Mouse (Mus musculus): ENCODE measurements around the gene Ppp4r1.

DNA sequence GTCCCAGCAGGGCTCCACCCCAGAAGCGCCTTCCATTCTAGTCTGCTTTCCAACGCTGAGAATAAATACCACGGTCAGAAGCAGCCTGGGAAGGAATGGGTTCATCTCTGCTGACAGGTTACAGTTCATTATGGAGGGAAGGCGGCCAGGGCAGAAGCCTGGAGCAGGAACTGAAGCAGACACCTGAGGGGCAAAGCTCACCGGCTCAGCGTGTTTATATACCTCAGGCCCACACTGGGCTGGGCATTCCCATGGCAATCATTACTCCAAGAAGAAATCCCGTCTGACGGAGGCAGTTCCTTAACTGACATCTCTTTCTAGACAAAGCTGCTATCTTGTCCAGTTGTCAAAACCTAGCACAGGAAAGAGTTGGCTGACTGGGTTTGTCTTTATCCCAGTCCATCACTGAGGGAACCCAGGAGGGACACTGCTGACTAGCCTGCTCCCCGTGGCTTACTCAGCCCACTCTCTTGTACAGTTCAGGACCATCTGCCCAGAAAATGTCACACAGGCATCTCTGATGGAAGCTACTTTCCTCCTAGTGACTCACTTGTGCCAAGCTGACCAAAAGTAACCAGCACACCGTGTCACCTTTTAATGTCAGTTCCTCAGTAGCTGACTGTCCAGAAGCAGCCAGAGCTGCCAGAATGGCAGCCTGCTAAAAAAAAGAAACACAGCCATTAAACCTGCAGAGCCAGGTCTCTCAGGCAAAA, 60.5 kb downstream of the Ppp4r1 start:
- TF ChIP-seq CTCF (IDR thresholded peaks at IDR 0.05; ENCODE audit: low read depth) (no peak), EP300 (IDR thresholded peaks at IDR 0.05; ENCODE audit: low read depth) (no peak)
